Mouse (Mus musculus): ENCODE measurements at regions not wholly inside any gene's neighbourhood (a gene's known extent, or its start where the extent isn't known, plus 50 kb on each side); places are given as distances from the start of the nearest gene placed in this dataset.

- TF ChIP-seq USF1 (IDR thresholded peaks at IDR 0.05; ENCODE audit: low read depth, low read length) (no peak), EP300 (IDR thresholded peaks at IDR 0.05; ENCODE audit: low read length) (no peak), TBP (conservative IDR thresholded peaks at IDR 0.05; ENCODE audit: low read depth, low read length) (no peak)
Observed at GRCm38 (mm10) chr6:11727806-11728205, 179.5 kb downstream of the Ndufa4 start.
